Mouse (Mus musculus) testis, postnatal 10 days (tissue): ENCODE data around the gene Ifna5.

Experiments
- DNase-seq: peaks from one replicate; pipeline ENCODE4 v3.0.0; 2021; ENCODE audit warnings: low spot score

Gene Ifna5

GRCm38 (mm10) chr4:88864599-88864998 is 29.3 kb downstream of the Ifna5 start:
- no peak for DNase-seq

- no peak for DNase-seq
These were observed 29.8 kb downstream of the Ifna5 start for GRCm38 (mm10) chr4:88865011-88865569.

- peak; percentile 80 for DNase-seq
These were observed 32.1 kb downstream of the Ifna5 start for GRCm38 (mm10) chr4:88867366-88867925.

GRCm38 (mm10) chr4:88867926-88868911 is 32.9 kb downstream of the Ifna5 start:
- DNase-seq: peak; percentile 46

GRCm38 (mm10) chr4:88872691-88873090 is 37.4 kb downstream of the Ifna5 start:
- no peak for DNase-seq

- no peak for DNase-seq
These were observed 40.2 kb downstream of the Ifna5 start for GRCm38 (mm10) chr4:88875435-88876095.

GRCm38 (mm10) chr4:88876520-88876919 is 41.2 kb downstream of the Ifna5 start:
- no peak for DNase-seq

- no peak for DNase-seq
These were observed 42.9 kb downstream of the Ifna5 start for GRCm38 (mm10) chr4:88878246-88878645.

- DNase-seq: no peak
These were observed 43.4 kb downstream of the Ifna5 start for GRCm38 (mm10) chr4:88878772-88879171.

GRCm38 (mm10) chr4:88880101-88880500 is 44.8 kb downstream of the Ifna5 start, which contains the start of gene Ifne:
Gene Ifne, minus strand, starts transcription at chr4:88880201.
- no peak for DNase-seq
